Mouse (Mus musculus) heart, adult 11 months (tissue): ENCODE data around the gene Tiprl.

Experiments used
- DNase-seq: peaks from one replicate; pipeline ENCODE4 v3.0.0; 2022

The Tiprl gene

DNA sequence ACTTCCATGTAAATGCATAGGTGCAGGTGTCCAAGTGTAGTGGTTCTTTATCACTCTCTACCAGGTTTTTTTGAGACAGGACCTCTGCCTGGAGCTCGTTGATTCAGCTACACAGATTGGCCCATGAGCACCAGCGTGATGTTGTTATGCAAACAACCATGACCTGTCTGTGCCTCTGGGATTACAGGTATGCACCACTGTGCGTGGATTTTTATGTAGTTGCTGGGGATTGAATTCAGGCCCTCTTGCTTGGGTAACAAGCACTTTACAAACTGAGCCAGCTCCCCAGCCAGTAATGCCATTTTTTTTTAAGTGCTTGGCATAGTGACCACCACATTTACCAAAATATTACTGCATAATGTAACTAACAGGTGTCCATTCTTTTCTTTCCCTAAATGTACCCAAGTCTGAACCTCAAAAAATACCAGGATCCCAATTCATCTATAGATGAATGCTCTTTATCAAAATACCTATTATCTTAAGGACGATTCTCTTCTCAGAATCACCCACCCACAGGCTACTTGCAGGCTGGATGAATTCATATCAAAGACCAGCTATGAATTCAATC lies 35.3 kb downstream of the Tiprl start:
- DNase-seq, result peak; percentile 39

DNA sequence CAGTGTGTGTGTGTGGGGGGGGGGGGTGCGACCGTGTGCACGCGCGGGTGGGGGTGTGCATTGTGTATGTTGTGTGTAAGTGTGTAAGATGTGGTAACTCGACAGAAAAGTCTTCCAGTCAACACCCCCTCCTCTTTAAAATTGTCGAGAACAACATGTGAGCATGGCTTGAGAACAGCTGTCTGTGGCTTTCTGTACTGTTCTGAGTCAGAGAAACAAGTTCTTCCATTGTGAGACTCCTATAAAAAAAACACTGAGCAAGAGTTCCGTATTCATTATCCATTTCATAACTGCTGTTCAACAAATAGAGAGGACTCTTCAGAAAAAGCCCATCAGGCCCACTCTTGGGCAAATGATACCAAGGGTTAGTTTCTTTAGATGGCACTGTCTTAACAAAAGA lies 36.0 kb downstream of the Tiprl start:
- peak; percentile 31 for DNase-seq

DNA sequence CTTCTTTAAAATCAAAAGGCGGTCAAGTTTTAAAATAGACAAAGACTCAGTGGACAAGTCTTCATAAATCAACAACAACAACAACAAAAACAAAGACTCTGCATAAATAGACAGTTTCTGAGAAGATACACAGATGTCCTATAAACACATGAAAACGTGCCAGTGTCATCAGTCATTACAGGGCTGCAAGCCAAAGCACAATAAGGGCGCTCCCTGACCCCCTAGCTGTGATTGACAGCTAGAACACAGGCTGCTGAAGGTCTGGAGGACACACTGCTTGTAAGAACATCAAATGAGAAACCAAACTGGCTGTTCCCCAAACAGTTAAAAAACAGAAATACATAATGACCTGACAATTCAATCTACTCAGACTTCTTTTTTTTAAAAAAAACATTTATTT lies 37.2 kb downstream of the Tiprl start:
- DNase-seq, result no peak

DNA sequence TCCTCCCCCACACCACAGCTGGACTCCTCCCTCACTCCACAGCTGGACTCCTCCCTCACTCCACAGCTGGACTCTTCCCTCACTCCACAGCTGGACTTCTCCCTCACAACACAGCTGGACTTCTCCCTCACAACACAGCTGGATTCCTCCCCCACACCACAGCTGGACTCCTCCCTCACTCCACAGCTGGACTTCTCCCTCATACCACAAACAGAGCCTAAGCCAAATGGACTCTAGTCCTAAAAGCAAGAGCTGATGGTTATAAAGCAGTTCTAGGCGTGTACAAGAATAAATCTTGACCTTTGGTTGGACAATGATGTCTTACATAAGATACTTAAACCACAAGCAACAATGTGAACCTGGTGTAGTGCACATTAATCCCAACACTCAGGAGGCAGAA lies 37.8 kb downstream of the Tiprl start:
- peak; percentile 88 for DNase-seq

DNA sequence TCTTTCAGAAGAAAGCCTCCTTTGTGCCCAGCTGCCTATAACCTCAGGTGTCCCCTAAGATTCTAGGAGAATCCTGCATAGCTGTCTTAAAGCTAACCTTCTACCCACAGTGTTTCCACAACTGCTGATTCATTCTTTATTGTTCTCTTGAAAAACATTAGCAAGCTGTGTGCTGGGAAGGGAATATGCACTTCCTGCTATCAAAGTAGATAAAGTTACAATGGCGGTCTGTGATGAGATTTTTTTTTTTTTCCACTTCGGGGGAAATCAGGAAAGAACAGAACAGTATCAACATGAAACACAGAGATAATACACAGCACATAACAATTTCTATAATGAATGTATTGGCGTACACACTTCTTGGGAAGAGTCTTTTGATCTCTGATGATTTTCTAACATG lies 38.9 kb downstream of the Tiprl start:
- DNase-seq, result no peak

DNA sequence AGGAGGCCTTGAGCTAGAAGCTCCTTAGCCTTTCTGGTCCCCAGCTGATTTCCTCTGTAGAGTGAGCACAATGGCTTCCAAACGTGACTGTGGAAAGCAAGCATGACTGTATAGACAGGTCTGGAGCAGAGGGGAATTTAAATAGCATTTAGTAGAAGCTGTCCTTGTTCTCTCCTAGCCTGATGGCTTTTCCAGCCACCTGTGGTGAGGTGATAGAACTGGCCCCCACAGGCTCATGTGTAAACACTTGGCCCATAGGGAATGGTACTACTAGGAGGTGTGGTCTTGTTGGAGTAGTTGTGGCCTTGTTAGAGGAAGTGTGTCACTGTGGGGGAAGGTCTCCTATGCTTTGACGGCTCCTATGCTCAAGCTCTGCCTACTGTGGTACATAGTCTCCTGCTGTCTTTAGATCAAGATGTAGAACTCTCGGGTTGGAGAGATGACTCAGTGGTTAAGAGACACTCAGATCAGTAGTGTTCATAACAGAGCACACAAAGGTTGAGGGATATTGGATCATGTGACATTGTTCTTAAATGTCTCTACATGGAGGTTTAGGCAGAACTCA lies 41.3 kb downstream of the Tiprl start:
- peak; percentile 82 for DNase-seq

DNA sequence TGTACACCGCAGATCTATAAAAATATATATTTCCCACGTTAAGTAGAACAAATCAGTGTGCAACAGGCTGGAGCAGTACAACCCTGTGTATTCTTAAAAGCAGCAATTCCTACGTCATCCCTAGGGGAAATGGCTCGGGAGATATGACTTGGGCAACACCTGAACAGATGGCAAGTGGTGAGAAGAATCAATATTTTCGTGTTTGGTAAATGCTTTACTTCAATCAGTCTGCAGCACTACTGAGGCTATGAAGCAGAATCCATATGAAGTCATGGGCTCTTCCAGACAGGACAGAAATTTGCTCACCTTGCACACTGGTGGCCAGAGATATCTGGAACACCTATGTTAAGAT lies 42.2 kb downstream of the Tiprl start:
- no peak for DNase-seq

DNA sequence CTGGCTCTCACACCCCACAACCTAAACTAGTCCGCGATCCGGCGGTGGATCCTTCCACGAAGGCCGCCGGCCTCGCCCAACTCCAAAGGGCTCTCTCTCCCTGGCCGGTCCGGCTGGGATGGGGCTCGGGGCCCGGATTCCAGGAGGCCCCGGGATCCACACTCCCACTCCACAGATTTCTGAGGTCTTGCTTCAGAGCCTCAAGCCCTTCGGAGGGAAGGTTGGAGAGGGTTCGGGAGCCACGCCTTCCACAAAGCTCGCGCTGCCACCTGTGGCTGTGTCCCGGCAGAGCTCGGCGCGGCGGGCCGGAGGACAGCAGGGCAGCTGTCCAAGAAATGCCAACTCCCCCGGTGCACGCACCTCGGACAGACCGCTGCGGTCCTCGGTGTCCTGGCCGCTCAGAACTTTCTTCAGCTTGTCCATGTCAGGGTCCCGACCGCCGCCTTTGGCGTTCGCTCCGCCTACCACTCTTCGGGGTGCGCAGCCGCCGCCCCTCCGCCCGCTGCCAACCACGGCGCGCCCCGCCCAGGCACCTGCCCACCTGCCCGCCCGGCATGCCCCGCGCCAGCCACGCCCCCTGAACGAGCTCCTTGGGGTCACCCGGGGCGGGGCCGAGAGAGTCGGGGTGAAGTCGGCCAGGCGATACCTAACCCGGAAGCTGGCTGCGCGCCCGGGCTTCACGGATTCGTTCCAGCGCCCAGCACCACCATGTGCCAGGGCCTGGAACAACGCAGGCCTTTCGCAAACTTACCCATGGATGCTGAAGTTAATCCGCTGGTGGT lies 42.7 kb downstream of the Tiprl start, which contains the start of gene Sft2d2:
Gene Sft2d2, minus strand, starts transcription at position 559 of the 782 bp plus-strand sequence.
- DNase-seq, result peak; percentile 99

DNA sequence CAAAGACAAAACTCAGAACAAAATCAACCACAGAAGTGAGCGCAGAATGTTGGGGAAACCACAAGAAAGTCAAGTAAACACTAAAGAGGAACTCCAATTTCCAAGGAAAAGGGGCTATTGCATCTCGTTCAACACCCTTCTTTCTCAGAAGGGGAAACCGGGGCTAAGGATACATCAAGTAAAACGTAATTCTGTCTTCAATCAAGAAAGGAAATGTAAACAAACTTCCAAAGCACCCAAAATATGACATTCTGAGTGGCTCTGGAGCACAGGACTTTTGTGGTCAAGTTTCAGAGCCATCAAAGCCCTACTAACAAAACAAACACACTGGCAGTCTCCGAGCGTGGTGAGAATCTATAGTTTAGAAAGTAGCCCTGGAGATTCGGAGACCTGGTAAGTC lies 43.4 kb downstream of the Tiprl start:
- DNase-seq, result no peak

DNA sequence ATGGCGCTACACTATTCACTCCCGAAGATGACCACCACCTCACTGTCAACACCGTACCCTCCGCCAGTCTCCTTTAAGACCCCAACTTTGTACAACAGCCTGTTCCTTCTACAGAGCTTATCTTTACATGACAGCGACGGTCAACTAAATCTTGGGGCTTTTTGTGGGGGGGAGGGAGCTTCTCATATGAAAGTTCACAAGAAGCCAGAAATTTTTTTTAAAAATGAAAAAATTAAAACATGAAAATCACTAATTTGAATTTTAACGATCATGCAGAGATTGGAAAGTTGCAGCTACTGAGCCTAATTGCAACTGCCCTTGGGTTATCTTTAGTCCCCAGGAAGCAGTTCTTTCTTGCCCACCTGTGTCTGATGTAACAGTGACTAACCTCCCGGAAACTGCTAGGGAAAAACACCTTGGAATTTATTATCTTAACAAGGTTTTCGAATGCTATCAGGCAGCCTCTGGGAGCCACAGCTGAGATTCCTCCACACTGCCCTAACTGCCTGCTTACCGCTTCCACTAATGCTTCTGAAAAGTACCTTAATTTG lies 44.0 kb downstream of the Tiprl start:
- peak; percentile 34 for DNase-seq

DNA sequence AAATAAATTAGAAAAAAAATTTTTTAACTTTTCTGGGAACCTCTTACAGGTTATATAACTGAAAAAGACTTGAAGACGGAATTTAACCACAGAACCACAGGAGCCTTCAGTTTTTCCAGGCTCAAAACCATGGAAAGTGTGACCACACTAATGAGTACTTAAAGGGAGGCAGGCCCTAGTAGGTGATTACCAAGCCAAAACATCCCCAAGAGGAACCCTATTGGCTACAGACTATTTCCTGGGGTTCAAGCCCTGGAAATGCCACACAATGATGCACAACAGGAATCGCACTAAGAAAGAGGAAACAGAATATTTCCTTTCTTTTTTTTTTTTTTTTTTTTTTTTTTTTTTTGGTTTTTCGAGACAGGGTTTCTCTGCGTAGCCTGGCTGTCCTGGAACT lies 44.7 kb downstream of the Tiprl start:
- peak; percentile 87 for DNase-seq

DNA sequence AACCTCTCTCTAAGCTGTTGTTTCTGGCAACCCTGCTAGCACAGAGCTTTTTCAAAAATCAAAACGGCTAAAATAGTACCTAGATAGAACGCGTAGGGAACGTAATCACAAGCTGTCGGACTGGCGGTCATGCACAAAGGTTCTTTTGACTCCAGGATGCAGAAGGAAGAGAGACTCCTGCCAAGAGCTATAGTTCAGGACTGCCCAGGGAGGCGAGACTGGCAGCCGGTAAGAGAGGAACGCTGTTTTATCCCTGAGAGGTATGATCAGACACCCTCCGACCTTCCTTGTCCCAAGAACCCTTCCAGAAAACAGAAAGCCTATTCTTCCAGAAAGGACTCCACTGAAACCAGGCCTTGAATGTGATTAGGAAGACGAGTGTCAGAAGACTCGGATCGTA lies 45.2 kb downstream of the Tiprl start:
- DNase-seq, result peak; percentile 90

DNA sequence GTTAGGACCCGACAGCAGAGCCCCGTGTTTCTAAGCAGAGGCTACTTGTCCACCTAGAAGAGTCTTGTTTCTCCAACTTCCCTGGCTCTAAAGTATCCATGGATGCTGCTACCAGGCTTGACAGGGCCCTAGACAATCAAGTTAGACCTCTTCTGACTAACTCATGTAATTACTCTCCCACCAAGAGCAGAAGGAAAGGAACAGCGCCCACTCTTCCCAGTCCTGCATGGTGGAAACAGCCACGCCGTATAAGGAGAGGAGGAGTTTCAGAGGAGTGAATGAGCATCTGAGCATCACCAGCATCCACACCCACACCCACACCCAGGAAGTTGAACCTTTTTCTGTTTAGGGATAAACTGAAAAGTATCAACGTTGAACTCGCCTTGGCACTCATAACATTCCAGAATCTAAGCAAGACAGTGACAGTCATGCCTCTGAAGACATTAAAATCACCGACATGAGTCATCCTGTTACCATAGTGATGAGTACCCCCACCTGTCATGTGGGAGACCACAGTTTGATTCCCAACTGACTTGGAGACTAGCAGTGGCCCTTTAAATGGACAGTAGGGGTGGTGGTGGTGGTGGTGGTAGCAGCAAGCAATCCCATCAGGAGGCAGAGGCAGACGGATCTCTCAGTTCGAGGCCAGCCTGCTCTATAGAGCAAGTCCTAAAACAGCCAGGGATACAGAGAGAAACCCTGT lies 46.1 kb downstream of the Tiprl start:
- DNase-seq, result peak; percentile 90

DNA sequence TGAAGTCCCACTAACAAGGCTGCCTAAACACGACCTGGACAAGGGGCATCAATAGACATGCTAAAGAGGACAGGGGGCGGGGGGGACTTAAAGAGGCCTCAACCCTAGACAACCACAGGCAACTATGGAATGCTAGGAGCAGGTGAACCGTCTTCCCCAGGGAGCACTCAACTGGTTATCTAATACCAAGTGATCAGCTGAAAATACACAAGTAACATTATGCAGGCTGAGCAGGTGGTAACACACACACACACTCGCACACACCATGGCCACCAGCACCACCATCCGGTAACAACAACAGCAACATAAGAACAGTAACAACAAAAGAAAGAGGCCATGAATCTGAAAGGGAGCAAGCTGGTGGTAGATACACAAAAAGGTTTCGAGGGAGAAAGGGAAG lies 46.7 kb downstream of the Tiprl start:
- DNase-seq, result peak; percentile 73

DNA sequence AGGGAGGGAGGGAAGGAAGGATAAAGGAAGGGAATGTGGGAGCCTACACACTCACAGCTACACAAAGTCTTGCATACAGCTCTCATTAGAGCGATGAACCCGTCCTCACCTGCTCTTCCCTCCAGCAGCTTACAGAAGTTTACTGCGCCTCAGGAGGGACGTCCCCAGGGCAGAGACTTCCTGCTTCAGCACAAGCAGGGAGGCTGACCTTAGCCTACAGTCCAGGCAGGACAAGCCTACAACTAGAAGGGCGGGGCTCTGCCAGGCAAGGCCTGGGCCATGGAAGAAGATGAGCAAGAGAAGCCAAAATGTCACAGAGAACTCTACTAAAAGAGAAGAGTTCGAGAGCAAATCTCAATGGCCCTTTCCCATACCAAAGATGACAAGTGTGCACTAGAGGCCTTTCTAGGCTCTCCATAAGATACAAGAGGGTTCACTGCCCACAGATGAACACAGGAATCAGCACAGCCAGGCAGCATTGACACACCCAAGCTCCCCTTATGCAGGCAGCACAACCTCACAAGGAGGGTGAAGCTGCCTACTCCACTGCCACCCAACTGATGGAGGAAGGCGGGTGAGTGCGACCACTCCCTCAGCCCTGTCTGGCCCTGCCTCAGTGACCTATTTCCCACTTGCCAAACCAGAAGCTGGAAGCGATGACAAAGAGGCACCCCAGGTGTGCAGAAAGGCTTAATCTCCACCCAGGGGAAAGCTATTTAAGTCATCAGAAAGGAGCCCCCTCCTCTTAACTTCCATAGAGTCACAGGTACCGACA lies 47.8 kb downstream of the Tiprl start:
- DNase-seq, result peak; percentile 89

DNA sequence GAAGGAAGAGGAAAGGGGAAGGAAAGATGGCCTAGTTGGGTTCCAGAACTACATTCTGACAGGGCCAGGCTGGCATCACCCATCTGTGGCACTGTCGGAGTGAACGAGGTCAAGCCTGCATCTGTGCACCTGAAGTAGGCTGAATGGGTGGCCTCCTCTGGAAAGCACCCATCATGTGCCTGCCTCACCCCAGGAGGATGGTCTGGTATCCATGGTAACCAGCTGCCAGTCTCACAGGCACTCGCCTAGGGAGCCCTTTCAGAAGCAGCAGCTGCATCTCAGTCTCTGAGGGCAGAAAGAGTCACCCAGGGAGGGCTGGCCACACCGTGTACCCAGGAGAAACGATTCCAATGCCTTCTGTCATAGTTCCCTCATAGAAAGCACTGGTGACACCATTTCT lies 49.4 kb downstream of the Tiprl start:
- peak; percentile 90 for DNase-seq

DNA sequence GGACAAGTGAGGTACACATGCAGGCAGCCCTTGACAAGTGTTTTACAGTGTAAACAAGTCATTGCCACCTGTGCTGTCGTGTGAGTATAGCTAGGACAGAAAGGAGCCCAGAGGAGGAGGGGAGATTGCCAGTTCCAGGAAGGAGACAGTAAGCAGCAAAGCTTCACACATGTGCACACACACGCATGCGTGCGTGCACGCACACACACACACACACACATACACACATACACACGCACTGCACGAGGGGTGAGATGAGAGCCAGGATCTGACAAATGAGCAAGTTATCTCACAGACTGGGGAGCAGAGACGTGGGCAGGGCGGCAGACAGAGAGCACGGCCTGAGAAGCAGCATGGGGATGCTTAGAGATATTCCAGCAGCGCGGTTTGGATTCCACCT lies 50.3 kb downstream of the Tiprl start:
- DNase-seq, result peak; percentile 57

DNA sequence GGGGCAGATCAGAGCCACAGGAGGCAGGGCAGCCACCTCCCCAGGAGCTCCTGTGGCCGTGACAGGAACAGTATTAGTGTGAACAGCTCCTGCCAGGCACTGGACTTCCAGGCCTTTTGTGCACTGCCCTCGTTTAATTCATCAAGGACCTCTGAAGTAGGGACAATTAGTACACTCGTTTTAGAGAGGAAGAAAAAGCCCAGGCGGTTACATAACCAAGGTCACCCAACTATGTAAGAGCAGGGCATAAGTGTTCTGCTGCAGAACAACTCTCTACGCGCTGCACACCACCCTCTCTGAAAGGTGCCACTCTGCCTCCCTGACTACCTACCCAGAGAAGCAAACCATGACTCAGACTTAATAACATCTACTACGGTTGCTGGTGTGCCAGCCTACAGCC lies 51.7 kb downstream of the Tiprl start:
- peak; percentile 82 for DNase-seq

DNA sequence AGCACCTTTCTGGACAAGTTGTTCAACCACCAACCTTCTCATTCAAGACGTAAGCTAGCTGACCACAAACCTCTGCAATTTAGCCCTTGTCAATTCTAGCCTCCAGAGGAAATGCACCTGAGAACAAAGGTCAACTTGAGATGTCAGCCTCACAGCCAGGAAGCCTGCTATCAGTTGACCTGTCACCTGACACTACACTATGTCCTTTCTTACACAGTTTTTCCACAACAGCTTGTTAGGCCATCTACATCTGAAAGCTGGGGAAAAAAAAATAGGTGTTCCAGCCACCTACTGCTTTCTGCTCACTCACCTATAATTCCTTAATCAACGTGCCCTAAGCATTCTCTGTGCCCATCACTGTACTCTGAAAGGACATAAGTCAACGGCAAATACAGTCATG lies 52.6 kb downstream of the Tiprl start:
- DNase-seq, result peak; percentile 62

DNA sequence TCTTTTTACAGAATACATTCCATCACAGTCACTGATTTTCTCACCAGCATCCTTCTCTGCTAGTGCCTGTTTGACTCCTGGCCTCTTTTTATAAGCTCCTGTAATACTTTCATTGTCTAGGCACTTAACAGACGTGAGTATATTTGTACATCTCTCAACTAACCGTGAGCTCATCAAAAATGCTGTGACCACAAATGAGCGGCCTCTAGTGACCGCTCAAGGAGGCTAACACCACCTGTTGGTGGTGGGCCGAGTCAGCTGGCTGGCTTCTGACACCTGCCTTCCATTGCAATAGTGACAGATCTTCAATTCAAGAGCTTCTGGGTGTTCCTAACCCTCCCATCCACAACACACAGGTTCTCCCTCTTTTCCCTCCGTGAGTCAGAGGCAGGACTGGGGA lies 53.4 kb downstream of the Tiprl start:
- peak; percentile 56 for DNase-seq

DNA sequence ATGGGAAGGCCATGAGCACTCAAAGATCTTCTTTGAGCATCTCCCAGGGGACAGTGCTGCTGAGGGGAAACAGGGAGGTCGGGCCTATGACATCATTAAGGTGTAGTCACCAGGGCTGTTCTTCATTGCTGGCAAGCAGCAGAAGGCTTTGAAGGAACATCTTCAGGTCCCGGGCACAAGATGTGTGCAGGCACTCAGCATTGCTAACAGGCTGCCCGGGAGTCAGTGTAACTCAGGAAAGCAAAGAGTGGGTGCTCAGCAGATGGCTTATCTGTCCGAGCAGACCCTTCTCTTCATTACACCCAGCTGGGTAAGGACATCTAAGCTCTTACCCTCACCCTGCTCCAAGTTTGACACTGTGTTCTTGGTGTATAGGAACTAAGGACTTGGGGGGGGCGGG lies 57.5 kb downstream of the Tiprl start:
- DNase-seq, result peak; percentile 70

DNA sequence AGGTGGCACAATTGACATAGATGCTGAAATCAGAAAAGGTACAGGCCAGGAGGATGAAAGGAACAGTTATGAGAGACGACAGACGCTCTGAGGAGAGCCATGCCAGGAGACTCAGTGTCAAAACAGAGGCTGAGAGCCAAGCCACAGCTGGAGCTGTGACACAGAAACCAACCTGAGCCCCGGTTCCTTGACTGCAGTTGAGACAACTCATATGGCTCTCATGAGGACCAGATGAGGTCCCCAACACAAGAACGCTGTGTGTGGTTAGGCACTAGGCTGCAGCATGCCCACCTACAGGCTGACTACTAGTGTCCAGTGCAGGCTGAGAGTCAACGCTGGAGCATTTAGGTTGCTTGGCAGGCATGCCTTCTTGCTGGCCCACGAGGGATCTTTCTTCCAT lies 58.7 kb downstream of the Tiprl start:
- DNase-seq, result peak; percentile 90
